Mouse (Mus musculus): ENCODE data around the gene Ppm1h.
A peak's percentile ranks its signal among the peaks of the same experiment; 100 is the strongest.

The Ppm1h gene

GRCm38 (mm10) chr10:122985252-122985514, 306.6 kb downstream of the Ppm1h start:
- no peak for DNase-seq

DNA sequence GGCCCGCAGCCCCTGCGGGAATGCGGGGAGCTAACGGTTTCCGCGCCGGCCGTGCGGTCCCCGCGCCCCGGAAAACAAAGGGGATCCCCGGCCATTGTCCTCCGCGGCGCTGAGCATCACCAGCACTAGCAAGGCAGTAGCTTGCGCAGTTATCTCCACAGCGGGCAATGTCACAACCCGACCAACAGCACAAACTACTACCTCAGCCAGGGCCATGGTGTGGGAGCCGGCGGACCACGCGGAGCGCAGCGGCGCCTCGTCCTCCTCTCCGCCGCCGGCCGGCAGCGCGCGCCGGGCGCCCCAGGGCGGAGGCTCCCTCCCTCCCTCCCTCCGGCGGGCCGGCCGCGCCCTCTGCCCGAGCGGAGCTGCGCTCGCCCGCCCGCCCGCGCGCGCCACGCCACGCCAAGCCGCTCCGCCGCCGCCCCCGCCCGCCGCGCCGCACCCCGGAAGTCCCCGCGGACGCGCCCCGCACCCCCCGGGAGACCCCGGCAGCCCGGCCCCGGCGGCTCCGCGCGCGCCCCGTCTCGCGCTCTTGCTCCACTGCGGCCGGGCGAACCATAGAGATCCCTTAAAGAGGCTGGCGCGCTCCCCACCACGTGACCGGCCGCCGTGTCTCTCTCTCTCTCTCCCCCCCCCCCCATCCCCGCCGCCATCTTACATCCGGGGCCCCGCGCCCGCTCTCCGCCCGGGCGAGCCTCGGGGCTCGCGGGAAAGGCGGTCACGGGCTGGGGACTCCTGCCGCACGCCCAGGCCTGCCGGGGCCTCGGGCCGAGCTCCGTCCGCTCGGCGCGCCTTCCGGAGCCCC, 307.2 kb downstream of the Ppm1h start:
- DNase-seq, result peak; percentile 86

- no peak for DNase-seq
Observed at GRCm38 (mm10) chr10:122986320-122987225, 308.0 kb downstream of the Ppm1h start.

DNA sequence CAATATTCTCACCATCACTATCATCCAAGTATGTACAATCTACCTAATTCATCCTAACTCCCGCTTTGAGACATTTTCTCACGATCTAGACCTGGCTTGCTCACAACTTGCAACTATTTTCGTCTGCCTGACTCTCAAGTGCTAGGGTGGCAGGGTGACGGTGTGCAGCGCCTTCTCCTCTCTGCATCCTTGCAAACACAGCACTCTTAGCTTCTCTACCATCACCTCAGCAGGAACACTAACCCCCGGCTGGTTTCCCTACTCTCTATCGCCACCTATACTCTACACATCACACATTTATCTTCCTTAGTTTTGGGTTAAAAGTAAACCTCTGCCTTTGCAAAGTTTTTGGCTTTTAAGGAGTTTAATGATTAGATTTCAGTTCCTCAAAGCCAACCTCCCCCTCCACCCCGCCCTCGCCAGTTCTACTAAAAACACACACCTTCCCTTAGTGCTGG, 309.1 kb downstream of the Ppm1h start:
- DNase-seq, result peak; percentile 62

DNA sequence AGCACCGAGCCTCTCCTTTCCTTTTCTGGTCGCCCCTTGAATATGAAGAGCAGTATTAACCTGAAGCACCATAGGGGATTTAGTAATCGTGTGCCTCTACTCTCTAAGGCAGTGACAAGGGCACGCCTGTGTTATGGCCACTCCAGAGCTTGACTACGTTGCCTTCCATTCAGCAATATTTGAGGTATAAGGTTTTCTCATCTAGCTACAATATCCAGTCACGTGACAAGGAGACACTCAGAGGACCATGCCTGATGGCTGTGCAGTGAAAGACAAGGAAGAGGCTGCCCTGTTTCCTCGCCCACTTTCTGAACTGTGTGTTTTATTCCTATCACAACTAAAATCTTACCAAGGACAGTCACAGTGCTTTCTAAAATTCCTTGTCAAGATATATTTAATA, 309.8 kb downstream of the Ppm1h start:
- no peak for DNase-seq

DNA sequence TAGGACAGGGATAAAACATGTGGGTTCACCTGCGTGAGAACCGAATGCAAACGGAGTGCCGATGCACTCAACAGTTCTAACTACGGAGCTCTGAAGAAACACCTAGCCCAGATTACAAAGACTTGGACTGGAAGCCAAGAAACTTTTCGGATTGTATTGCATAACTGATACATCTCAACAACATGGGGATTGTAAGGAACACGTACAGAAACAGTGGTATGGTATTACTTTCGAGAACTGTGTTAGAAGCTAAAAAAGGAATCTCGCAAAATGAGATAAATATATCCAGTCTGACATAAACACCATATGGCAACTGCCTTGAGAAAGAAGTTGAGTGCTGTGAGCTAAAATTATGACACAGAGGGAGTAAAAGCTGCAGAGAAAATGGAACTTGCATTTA, 311.4 kb downstream of the Ppm1h start:
- no peak for DNase-seq

DNA sequence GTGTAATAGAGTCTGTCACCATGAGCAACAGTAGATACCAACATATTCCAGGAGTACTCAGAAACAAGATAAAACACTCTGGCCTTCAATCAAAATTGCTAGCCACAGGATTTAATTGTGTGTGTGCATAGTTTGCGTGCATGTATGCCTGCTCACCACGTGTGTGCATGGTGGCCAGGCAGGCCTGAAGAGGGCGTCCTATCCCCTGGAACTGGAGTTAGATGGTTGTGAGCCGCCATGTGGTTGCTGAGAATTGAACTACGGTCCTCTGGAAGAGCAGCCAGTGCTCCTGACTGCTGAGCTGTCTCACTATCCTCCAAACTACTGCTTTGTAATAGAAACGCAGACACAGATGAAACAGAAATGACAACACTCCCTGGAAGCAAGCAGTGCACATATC, 312.0 kb downstream of the Ppm1h start:
- DNase-seq, result no peak

DNA sequence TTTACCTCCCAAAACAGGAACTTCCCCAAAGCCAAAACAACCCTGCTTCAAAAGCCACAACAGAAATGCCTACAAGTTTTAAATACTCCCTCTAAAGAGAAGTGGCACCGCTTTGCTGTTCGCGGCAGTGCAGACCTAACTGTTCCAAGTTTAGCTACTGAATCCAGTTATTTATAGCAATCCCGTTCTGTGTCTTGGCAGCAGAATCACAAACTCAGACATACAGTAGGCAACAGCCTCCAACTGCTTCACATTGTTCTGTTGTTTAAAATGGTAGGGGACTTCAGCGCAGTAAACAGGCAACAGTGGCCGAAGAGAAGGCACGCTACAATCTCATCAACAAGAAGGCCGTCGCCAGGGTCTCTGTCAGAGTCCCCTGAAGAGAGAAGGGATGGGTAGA, 312.5 kb downstream of the Ppm1h start:
- no peak for DNase-seq

DNA sequence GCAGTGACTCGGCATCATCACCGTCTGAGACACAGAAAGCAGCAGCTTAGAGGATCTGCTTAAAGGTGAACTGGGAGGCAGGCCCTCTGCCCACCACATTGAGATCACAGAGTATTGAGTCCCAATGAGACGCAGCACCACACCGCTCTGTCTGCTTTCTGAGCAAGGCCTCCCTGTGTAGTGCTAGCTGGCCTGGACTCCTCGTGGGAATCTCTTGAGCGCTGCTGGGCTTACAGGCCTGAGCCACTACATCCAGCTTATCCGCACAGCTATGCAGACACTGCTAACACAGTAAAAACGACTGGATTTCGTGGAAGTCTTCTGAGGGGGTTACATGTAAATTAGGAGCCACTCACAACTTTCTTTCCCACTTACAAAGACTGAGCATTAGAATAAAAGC, 313.1 kb downstream of the Ppm1h start:
- no peak for DNase-seq

DNA sequence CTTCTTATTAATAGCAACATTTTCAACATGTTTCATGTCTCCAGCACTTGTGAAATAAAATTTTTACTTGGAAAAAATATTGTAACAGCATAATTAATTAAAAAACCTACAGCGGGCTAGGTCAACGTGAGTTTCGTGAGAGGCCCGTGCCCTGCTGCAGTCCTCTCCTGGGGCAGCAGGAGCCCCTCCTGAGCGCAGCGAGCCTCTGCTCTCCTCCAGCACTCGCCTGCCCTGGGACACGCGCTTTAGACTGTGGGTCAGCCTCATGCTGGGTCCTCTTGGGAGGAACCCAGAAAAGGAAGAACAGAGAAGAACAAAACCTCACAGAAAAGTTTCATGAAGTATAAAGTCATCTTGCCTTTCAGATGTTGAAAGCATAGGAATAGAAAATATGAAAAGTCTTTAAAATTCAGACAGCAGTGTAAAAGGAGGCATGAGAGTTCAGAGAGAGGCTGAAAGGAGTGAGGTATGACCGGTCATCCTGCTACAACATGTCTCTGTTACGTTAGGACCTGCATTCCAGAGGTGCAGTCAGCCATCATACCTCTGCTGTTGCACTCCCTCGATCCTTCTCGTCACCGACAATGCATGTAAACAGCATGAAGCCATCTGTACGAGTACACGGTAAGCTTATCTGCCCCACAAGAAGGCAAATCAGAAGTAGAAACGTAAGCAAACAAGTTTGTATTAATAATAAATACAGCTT, 316.0 kb downstream of the Ppm1h start:
- DNase-seq, result no peak

Measured in thymus, postnatal 4 days (tissue).